8 mouse cellular contexts compared by ENCODE assay signal in the genomic region with DNA sequence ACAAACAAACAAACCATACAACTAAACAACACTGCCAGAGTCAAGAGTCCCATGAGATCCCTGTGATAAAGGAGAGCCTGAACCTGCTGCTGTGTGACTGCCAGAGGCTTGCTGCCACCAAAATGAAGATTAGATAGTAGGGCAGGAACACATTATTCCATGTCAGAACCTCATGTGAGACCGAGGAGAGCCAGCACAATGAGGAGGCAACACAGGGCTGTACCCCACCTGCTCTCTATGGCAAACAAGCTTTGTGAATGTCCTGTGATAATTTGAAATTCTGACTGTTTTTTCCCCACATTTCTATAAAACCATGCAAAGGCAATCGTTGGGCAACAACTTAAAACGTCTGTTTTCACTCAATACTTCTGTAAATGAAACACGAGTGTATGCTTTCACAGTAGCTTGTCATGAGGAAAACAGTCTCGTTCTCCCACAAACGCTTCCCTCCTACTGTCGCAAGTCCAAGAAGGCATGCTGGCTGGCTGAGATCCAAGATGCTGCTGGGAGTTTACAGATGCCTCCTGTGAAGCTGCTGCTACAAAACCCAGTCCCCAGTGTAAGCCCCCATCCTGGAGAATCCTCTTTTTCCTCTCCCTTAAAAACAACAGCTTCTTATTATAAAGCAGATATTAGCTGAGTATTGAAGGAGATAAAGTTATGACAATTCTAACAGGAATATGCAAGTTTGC.
A peak's percentile ranks its signal among the peaks of the same experiment; 100 is the strongest.
DNase-seq lines count a peak whose midpoint lies in the region; ATAC-seq and TF ChIP-seq lines count a peak whose summit lies in the region.
"Had no signal": no experiment of that assay in that cellular context is flagged by ENCODE, and none has a peak within 500 bp of the region (broad histone marks: within the 10 kb centered on the region; RNA-seq: fewer than 3 reads in every experiment).

No protein-coding gene starts in this region.

- no peaks in the 10 kb centered on the region for H3K9me3 ChIP-seq in intestine, postnatal 0 days (ENCODE audit: control insufficient read depth)
- H3K9me3 ChIP-seq: lung, embryonic 15.5 days had no signal

- H3K36me3 ChIP-seq in intestine, postnatal 0 days (ENCODE audit: control insufficient read depth, insufficient read depth): no peaks in the 10 kb centered on the region
- H3K36me3 ChIP-seq: lung, embryonic 15.5 days had no signal

- H3K9ac ChIP-seq in intestine, postnatal 0 days (ENCODE audit: low read depth, low read length): no peak overlapping the region
- H3K9ac ChIP-seq: lung, embryonic 15.5 days had no signal

- no peaks in the 10 kb centered on the region for H3K4me1 ChIP-seq in intestine, postnatal 0 days (replicated peaks; ENCODE audit: control insufficient read depth, insufficient read depth, low read length)
- H3K4me1 ChIP-seq: lung, embryonic 15.5 days had no signal

- H3K27ac ChIP-seq in intestine, postnatal 0 days (ENCODE audit: low read depth, low read length): no peak overlapping the region
- H3K27ac ChIP-seq: lung, embryonic 15.5 days had no signal

- TF ChIP-seq CTCF in brain, embryonic 14.5 days (IDR thresholded peaks at IDR 0.05; ENCODE audit: borderline replicate concordance, extremely low read depth, insufficient read depth, insufficient read length): no peak
- no peak for TF ChIP-seq CTCF in intestine, postnatal 0 days (IDR thresholded peaks at IDR 0.05; ENCODE audit: low read depth)

- no peaks in the 10 kb centered on the region for H3K27me3 ChIP-seq in intestine, postnatal 0 days (replicated peaks; ENCODE audit: control insufficient read depth, insufficient read depth, low read length)
- H3K27me3 ChIP-seq: lung, embryonic 15.5 days had no signal

- TF ChIP-seq POLR2A in brain, embryonic 14.5 days (IDR thresholded peaks at IDR 0.05; ENCODE audit: borderline replicate concordance, extremely low read depth, insufficient read depth, insufficient read length, poor library complexity, severe bottlenecking): no peak

- peak; percentile 10 for DNase-seq in kidney, adult 18-20 months
- no peak for DNase-seq in kidney, adult 11 months
- DNase-seq in brain, embryonic 14.5 days (ENCODE audit: low read depth): peak; percentile 93
- peak; percentile 58 to 63 for DNase-seq in left cerebral cortex, postnatal 25 days (ENCODE audit: low spot score in 2 of 2)

- ATAC-seq in frontal cortex, adult (ENCODE audit: low TSS enrichment): peak; percentile 57; the same call in 1 of the 2 replicates
- ATAC-seq in intestine, postnatal 0 days: no peak
- ATAC-seq in megakaryocyte, adult 5-6 weeks (ENCODE audit: poor library complexity, severe bottlenecking): no peak

- intact Hi-C loops in left cerebral cortex, postnatal 25 days (cut with DNase I): no loop called here

- 44% methylated on average over 7 of the region's 7 CpGs for WGBS in intestine, postnatal 0 days

- H3K4me2 ChIP-seq in intestine, postnatal 0 days (replicated peaks; ENCODE audit: low read depth): no peak overlapping the region
- H3K4me2 ChIP-seq: lung, embryonic 15.5 days had no signal

- H3K4me3 ChIP-seq in intestine, postnatal 0 days (ENCODE audit: low read depth, low read length): no peak overlapping the region
- H3K4me3 ChIP-seq: lung, embryonic 15.5 days had no signal
